Mouse (Mus musculus): ENCODE results near the gene Strn. TPM values are rescaled to one million over a fixed set of nuclear protein-coding genes. Genes with fewer than 3 reads are reported as not detected.

Strn gene
- polyA plus RNA-seq, 1 experiment from 2014 or later, result 7.9 TPM

DNA sequence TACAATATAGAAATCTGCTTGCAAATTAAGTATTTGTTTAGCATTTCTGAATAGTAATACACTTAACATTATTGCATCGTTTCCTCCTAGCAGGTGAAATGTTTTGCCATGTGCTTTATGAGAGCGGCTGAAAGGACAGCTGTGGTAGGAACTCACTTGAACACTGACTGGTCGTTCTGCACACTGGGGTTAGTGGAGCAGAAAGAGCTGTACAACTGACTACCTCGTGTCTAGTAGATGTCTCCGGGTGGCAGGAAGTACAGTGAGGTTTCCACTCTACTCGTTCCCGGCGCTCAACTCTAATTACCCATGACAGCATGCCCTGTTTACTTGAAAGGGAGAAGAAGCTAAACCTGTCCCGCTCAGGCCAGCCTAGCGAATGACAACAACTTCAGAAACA lies 82.2 kb downstream of the Strn start:
- no peak for ATAC-seq (ENCODE audit: low FRiP score)

DNA sequence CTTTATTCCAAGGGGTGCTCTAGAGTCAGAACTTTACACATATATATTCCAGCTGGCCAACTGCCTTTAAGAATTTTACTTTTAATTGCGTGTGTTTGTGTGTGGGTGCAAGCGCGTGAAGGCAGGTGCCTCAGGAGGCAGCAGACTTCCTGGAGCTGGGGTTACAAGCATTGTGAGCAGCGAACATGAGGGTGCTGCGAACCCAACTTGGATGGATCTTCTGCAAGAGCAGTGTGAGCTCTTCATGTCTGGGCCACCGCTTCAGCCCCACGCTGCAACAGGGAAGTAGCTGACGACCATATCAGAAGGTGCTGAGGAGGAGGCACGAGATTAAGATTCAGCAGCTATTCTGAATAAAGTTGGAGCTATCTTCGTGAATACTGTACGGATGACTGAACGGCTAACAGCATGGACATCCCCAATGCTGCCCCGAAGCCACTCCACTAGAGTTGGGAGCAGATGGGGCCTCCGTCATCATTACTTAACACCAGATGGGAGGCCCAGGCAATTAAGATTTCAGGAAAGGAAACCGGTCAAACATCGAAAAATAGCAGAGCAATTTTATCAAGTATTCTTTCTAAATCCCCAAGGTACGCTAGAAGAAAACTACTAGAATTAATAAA lies 93.0 kb downstream of the Strn start:
- no peaks in the 10 kb centered on the region for H3K27me3 ChIP-seq (ENCODE audit: control insufficient read depth, insufficient read depth, low read length)
- no peak overlapping the region for H3K4me3 ChIP-seq (ENCODE audit: low read depth, low read length)
- no peak overlapping the region for H3K27ac ChIP-seq (ENCODE audit: low read depth, low read length)
- ATAC-seq (ENCODE audit: low FRiP score) (peak; percentile 59; the same call in 1 of the 2 replicates), DNase-seq (ENCODE audit: low spot score) (peak; percentile 32)
- WGBS, result 85% methylated on average over 17 of the region's 17 CpGs
- no peaks in the 10 kb centered on the region for H3K4me1 ChIP-seq (replicated peaks; ENCODE audit: control insufficient read depth, insufficient read depth, low read length)
- no peaks in the 10 kb centered on the region for H3K36me3 ChIP-seq (ENCODE audit: control insufficient read depth, insufficient read depth, low read length)
- H3K9me3 ChIP-seq (ENCODE audit: control insufficient read depth, low read length), result no peaks in the 10 kb centered on the region
- no peak overlapping the region for H3K4me2 ChIP-seq (replicated peaks; ENCODE audit: low read depth, low read length)
- H3K9ac ChIP-seq (ENCODE audit: low read depth, low read length), result no peak overlapping the region

More for the DNA sequence above, 82.2 kb downstream of the Strn start:
- Histone ChIP-seq H3K27me3 (ENCODE audit: control insufficient read depth, insufficient read depth, low read length) (no peaks in the 10 kb centered on the region), H3K9ac (ENCODE audit: low read depth, low read length) (no peak overlapping the region), H3K9me3 (ENCODE audit: control insufficient read depth, low read length) (no peaks in the 10 kb centered on the region), H3K27ac (ENCODE audit: low read depth, low read length) (no peak overlapping the region), H3K4me3 (ENCODE audit: low read depth, low read length) (no peak overlapping the region), H3K4me1 (replicated peaks; ENCODE audit: control insufficient read depth, insufficient read depth, low read length) (no peaks in the 10 kb centered on the region), H3K4me2 (replicated peaks; ENCODE audit: low read depth, low read length) (no peak overlapping the region), H3K36me3 (ENCODE audit: control insufficient read depth, insufficient read depth, low read length) (peaks cover 4% of the 10 kb centered on the region; the same call in 1 of the 2 replicates)
- WGBS, result 85% methylated on average over 10 of the region's 10 CpGs
- DNase-seq (ENCODE audit: low spot score), result no peak

DNA sequence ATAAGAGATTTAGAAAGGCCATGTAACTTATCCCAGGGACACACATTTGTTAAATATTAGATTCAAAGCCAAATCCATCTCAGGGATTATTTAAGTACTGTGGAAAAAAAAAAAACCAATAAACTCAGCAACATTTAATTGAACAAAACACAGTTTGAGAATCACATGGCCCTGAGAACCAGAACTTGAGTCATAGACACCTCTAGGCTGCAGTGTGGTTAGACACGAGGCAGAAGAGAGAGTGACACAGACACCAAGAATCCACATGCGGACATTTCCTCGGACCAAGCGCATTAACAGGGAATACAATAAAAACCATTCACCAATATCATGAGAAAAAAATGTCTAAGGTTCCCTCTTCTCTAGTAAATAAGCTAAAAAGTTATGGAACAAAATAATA lies 94.7 kb downstream of the Strn start:
- Histone ChIP-seq H3K4me2 (replicated peaks; ENCODE audit: low read depth, low read length) (no peak overlapping the region), H3K4me3 (ENCODE audit: low read depth, low read length) (no peak overlapping the region), H3K9ac (ENCODE audit: low read depth, low read length) (no peak overlapping the region), H3K36me3 (ENCODE audit: control insufficient read depth, insufficient read depth, low read length) (no peaks in the 10 kb centered on the region), H3K27ac (ENCODE audit: low read depth, low read length) (no peak overlapping the region), H3K27me3 (ENCODE audit: control insufficient read depth, insufficient read depth, low read length) (no peaks in the 10 kb centered on the region), H3K9me3 (ENCODE audit: control insufficient read depth, low read length) (no peaks in the 10 kb centered on the region), H3K4me1 (replicated peaks; ENCODE audit: control insufficient read depth, insufficient read depth, low read length) (no peaks in the 10 kb centered on the region)
- ATAC-seq (ENCODE audit: low FRiP score) (no peak), DNase-seq (ENCODE audit: low spot score) (no peak)
- WGBS, result 91% methylated on average over 4 of the region's 4 CpGs

DNA sequence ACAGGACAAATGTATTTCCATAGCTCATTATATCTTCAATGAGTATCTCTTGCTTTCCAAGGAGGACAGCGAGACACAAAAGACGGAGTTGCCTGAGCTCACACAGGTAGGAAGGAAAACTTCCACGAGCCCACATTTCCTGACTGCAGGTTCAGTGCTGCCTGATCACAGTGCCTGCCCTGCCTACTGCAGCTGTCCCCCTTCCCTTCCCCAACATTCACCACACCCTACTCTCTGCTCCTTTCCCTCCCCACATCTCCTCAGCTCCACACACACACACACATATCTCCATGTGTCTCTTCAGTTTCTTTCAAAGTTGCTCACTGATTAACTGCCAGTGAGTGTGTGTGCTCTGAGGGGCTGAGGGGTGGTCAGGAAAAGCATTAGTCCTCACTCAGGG lies 96.6 kb downstream of the Strn start:
- 98% methylated on average over 3 of the region's 3 CpGs for WGBS

DNA sequence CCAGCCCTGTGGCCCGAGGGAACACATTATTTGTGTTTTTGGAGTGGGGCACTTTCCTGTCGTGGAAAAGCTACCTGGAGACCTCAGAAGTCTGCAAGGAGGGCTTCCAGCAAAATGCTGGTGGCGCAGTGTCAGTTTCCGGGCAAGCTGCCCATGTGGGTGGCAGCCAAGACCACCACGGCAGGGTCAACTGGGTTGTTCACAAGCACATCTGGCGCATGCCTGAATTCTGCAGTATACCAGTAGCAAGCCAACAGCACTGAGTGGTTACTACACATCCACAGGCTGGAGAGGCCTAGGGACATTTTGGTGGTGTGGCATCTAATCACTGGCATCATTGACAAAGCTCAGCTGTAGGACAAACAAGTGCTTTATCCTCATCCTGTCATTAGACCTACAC lies 97.9 kb downstream of the Strn start:
- Histone ChIP-seq H3K4me3 (ENCODE audit: low read depth, low read length) (no peak overlapping the region), H3K36me3 (ENCODE audit: control insufficient read depth, insufficient read depth, low read length) (no peaks in the 10 kb centered on the region), H3K27ac (ENCODE audit: low read depth, low read length) (no peak overlapping the region), H3K4me1 (replicated peaks; ENCODE audit: control insufficient read depth, insufficient read depth, low read length) (no peaks in the 10 kb centered on the region), H3K9ac (ENCODE audit: low read depth, low read length) (no peak overlapping the region), H3K9me3 (ENCODE audit: control insufficient read depth, low read length) (no peaks in the 10 kb centered on the region), H3K27me3 (ENCODE audit: control insufficient read depth, insufficient read depth, low read length) (no peaks in the 10 kb centered on the region), H3K4me2 (replicated peaks; ENCODE audit: low read depth, low read length) (no peak overlapping the region)
- DNase-seq (ENCODE audit: low spot score), result no peak
- WGBS, result 75% methylated on average over 6 of the region's 6 CpGs
- ATAC-seq (ENCODE audit: low FRiP score), result no peak

More for the DNA sequence above, 96.6 kb downstream of the Strn start:
- Histone ChIP-seq H3K4me3 (ENCODE audit: low read depth, low read length) (no peak overlapping the region), H3K9ac (ENCODE audit: low read depth, low read length) (no peak overlapping the region), H3K4me1 (replicated peaks; ENCODE audit: control insufficient read depth, insufficient read depth, low read length) (no peaks in the 10 kb centered on the region), H3K27ac (ENCODE audit: low read depth, low read length) (no peak overlapping the region), H3K4me2 (replicated peaks; ENCODE audit: low read depth, low read length) (no peak overlapping the region), H3K9me3 (ENCODE audit: control insufficient read depth, low read length) (no peaks in the 10 kb centered on the region), H3K27me3 (ENCODE audit: control insufficient read depth, insufficient read depth, low read length) (no peaks in the 10 kb centered on the region), H3K36me3 (ENCODE audit: control insufficient read depth, insufficient read depth, low read length) (no peaks in the 10 kb centered on the region)
- DNase-seq (ENCODE audit: low spot score) (no peak), ATAC-seq (ENCODE audit: low FRiP score) (no peak)

DNA sequence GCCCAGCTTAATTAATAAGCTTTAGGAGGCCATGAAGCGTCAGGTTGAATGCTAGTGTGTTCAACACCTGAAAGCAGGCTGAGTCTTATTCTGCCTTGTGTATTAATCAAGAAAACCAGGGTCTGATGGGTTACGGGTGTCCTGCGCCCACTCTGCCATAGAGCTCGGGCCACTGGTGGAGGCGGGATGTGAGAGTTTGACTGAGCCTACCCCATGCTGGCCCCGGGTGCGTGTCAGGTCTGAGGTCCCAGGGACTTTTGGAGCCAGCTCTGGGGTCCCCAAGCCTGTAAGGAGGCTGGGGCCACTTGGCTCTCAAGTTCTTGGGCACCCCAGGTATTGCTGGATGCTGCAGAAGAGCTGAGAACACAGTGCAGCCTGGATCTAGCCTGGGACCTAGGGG lies 99.9 kb downstream of the Strn start:
- ATAC-seq (ENCODE audit: low FRiP score) (no peak), DNase-seq (ENCODE audit: low spot score) (no peak)
- Histone ChIP-seq H3K27ac (ENCODE audit: low read depth, low read length) (no peak overlapping the region), H3K4me3 (ENCODE audit: low read depth, low read length) (no peak overlapping the region), H3K9me3 (ENCODE audit: control insufficient read depth, low read length) (no peaks in the 10 kb centered on the region), H3K27me3 (ENCODE audit: control insufficient read depth, insufficient read depth, low read length) (no peaks in the 10 kb centered on the region), H3K4me1 (replicated peaks; ENCODE audit: control insufficient read depth, insufficient read depth, low read length) (no peaks in the 10 kb centered on the region), H3K4me2 (replicated peaks; ENCODE audit: low read depth, low read length) (no peak overlapping the region), H3K9ac (ENCODE audit: low read depth, low read length) (no peak overlapping the region), H3K36me3 (ENCODE audit: control insufficient read depth, insufficient read depth, low read length) (no peaks in the 10 kb centered on the region)
- WGBS, result 91% methylated on average over 7 of the region's 7 CpGs

DNA sequence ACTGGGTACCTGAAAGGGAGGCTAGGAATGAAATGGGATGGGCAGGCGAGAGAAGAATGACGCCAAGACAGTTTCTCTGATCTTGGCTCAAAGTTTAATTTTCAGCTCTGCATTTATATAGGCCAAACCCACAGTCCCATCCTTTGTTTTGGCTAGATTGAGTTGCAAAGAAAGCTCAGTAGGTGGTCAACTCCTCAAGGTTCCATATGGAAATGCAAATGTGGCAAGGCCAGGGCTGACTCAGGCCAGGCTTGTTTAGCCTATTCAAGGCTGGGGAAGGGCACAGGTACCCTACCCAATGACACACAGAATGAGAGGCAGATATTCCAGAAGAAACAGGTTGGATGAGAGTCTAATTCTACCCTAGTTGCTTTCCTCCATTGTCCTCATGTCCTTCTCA lies 101.4 kb downstream of the Strn start:
- Histone ChIP-seq H3K36me3 (ENCODE audit: control insufficient read depth, insufficient read depth, low read length) (no peaks in the 10 kb centered on the region), H3K9ac (ENCODE audit: low read depth, low read length) (no peak overlapping the region), H3K4me2 (replicated peaks; ENCODE audit: low read depth, low read length) (no peak overlapping the region), H3K27ac (ENCODE audit: low read depth, low read length) (no peak overlapping the region), H3K4me1 (replicated peaks; ENCODE audit: control insufficient read depth, insufficient read depth, low read length) (no peaks in the 10 kb centered on the region), H3K27me3 (ENCODE audit: control insufficient read depth, insufficient read depth, low read length) (no peaks in the 10 kb centered on the region), H3K9me3 (ENCODE audit: control insufficient read depth, low read length) (no peaks in the 10 kb centered on the region), H3K4me3 (ENCODE audit: low read depth, low read length) (no peak overlapping the region)
- ATAC-seq (ENCODE audit: low FRiP score) (no peak), DNase-seq (ENCODE audit: low spot score) (no peak)
- 45% methylated on average over 2 of the region's 2 CpGs for WGBS

DNA sequence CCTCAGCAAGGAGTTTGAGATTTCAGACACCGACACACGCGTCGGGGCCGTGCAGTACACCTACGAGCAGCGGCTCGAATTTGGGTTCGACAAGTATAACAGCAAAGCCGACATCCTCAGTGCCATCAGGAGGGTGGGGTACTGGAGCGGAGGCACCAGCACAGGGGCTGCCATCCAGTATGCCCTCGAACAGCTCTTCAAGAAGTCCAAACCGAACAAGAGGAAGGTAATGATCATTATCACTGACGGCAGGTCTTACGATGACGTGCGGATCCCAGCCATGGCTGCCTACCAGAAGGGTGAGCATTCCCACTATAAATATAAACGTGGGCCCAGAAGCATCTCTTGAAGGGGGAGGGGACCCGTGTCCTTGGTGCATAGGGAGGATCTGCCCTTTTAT lies 112.1 kb downstream of the Strn start:
- H3K4me1 ChIP-seq (replicated peaks; ENCODE audit: control insufficient read depth, insufficient read depth, low read length), result no peaks in the 10 kb centered on the region
- H3K9me3 ChIP-seq (ENCODE audit: control insufficient read depth, low read length), result no peaks in the 10 kb centered on the region
- H3K4me2 ChIP-seq (replicated peaks; ENCODE audit: low read depth, low read length), result no peak overlapping the region
- no peak overlapping the region for H3K9ac ChIP-seq (ENCODE audit: low read depth, low read length)
- ATAC-seq (ENCODE audit: low FRiP score), result no peak
- no peak for DNase-seq (ENCODE audit: low spot score)
- no peaks in the 10 kb centered on the region for H3K27me3 ChIP-seq (ENCODE audit: control insufficient read depth, insufficient read depth, low read length)
- H3K27ac ChIP-seq (ENCODE audit: low read depth, low read length), result no peak overlapping the region
- H3K4me3 ChIP-seq (ENCODE audit: low read depth, low read length), result no peak overlapping the region
- no peaks in the 10 kb centered on the region for H3K36me3 ChIP-seq (ENCODE audit: control insufficient read depth, insufficient read depth, low read length)
- WGBS, result 95% methylated on average over 19 of the region's 19 CpGs

DNA sequence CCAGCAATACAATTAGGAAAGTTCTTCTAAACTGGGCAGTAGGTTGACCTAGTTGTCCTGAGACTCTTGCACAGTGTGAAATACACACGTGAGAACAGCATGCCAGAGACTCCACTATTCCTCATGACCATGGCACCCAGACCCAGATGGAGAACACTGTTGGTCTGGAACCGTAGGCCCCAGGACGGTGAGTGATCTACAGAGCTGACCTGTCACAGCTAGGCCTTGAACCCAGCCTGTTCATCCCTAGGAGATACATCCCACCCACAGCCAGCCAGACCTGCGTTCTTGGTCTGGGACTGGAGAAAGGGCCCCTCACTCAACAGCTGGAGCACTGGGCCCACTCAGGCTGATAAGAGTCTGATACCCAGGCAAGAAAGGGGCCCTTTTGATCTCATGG lies 115.1 kb downstream of the Strn start:
- H3K36me3 ChIP-seq (ENCODE audit: control insufficient read depth, insufficient read depth, low read length), result no peaks in the 10 kb centered on the region
- no peak overlapping the region for H3K4me2 ChIP-seq (replicated peaks; ENCODE audit: low read depth, low read length)
- H3K9ac ChIP-seq (ENCODE audit: low read depth, low read length), result no peak overlapping the region
- H3K4me3 ChIP-seq (ENCODE audit: low read depth, low read length), result no peak overlapping the region
- no peak overlapping the region for H3K27ac ChIP-seq (ENCODE audit: low read depth, low read length)
- H3K4me1 ChIP-seq (replicated peaks; ENCODE audit: control insufficient read depth, insufficient read depth, low read length), result no peaks in the 10 kb centered on the region
- ATAC-seq (ENCODE audit: low FRiP score) (no peak), DNase-seq (ENCODE audit: low spot score) (no peak)
- no peaks in the 10 kb centered on the region for H3K27me3 ChIP-seq (ENCODE audit: control insufficient read depth, insufficient read depth, low read length)
- 84% methylated on average over 4 of the region's 4 CpGs for WGBS
- H3K9me3 ChIP-seq (ENCODE audit: control insufficient read depth, low read length), result no peaks in the 10 kb centered on the region
